Mouse (Mus musculus) urinary bladder, postnatal 14 days (tissue): ENCODE data around the gene Tecta.

Experiments
- DNase-seq: peaks from one replicate; pipeline ENCODE4 v3.0.0; 2021; ENCODE audit warnings: low spot score

The Tecta gene

GRCm38 (mm10) chr9:42320616-42321015 is 79.1 kb downstream of the Tecta start:
- no peak for DNase-seq

GRCm38 (mm10) chr9:42318455-42318987 is 81.2 kb downstream of the Tecta start:
- DNase-seq = no peak

DNA sequence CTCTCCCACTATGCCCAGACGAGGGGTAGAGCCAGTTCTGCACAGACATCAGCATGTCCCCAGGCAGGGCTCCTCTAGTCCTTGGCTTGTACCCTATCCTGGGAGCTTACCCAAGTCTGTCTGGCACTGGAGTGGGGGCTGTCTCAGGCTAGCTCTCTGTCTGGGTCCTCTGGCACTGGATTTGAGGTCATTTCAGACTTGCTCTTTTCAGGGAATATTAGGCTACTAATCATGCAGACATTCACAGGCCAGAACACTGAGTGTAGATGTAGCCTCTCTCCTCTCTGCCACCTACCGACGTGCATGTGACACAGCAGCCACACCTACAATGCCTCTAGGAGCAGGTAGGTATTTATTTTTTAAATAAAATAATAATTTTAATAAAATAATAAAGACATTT is 82.4 kb downstream of the Tecta start:
- no peak for DNase-seq

DNA sequence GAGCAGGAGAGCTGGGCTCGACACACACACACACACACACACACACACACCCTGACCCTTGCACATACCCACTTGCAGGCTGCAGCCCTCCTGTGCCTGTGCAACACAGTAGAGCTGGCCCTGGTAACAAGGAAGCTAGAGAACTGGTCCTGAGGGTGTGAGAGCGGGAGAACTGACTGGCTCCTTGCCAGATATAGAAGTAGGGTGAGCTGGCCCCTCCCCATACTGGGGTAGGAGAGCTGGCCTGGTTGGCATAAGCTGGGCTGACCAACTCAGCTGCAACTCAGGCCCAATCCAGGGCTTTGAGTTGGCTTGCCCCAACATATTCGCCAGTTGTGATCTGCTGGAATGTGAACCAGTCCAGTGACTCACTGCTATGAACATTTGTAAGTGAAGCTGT is 83.9 kb downstream of the Tecta start:
- DNase-seq = peak; percentile 77

- no peak for DNase-seq
Observed at GRCm38 (mm10) chr9:42314959-42315358, 84.8 kb downstream of the Tecta start.

- DNase-seq = no peak
Observed at GRCm38 (mm10) chr9:42314388-42314787, 85.3 kb downstream of the Tecta start.

GRCm38 (mm10) chr9:42313872-42314271 is 85.9 kb downstream of the Tecta start:
- no peak for DNase-seq

GRCm38 (mm10) chr9:42311311-42311710 is 88.4 kb downstream of the Tecta start:
- no peak for DNase-seq

DNA sequence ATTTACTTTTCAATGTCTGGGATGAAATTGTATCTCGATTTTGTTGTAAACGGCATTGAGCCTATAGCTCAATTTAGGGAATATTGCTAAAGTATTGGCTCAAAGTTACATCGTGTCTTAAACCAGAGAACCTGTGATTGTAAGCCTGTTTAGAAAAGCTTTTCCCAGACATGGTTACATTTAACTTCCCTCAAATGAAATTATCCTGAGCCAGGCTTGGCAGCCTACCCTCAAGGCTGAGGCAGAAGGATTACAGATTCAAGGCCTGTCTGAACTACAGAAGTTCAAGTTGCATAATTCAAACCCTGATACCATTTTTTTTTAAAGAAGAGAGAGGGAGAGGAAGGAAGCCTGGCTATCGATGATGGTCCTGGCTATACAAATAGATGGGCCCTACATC is 95.8 kb downstream of the Tecta start:
- no peak for DNase-seq

DNA sequence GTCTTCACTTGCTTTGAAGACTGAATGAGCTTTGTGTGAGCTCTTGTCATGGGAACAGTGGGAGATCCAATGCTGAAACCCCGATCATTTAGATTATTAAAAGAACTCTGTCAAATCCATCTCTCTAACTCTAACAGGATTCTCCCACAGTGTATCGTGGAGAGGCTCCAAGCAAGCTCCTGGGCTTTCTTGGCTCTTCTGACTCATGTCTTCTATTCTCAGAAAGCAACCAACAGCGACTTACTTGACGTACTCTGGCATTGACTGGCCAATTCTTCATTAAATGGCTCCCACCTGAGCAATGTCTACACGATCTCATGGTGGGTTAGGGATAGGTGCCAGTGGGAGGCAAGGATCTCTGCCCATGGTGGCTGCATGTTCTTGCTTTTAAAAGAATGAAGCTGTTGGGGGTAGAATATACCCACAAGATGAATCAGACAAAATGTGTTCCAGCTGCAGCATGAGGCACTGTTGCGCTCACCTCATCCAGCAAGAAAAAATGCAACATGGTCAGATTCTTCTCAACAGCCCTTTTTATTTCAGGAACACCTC is 98.6 kb downstream of the Tecta start:
- no peak for DNase-seq

DNA sequence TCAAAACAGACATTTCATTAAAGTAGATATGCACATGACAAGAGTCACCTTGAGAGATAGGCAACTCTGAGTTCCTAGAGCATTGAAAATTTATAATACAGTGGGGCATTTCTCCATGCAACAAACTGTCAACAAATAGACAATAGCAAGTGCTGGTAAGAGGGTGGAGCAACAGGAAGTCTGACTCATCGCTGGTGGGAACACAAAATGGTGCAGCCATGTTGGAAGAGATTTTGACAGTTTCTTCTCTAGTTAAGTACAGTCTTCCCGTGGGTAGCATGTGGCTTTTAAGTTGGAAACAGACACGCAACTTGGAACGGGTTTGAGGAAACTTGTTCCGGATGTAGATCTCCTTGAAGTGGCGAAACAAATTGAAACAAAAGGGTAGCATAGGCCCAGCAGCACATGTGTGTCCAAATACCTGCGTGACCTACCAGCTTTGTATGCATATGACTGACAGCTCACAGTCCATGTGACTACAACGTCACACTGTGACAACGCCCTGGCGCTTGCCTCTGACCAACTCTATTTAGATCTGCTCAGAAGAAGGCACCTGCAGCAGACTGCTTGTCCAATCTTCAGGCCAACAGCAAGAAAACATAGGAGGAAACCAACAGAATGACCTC is 103.3 kb downstream of the Tecta start:
- DNase-seq = no peak

- DNase-seq = no peak
Observed at GRCm38 (mm10) chr9:42294131-42294530, 105.6 kb downstream of the Tecta start.

DNA sequence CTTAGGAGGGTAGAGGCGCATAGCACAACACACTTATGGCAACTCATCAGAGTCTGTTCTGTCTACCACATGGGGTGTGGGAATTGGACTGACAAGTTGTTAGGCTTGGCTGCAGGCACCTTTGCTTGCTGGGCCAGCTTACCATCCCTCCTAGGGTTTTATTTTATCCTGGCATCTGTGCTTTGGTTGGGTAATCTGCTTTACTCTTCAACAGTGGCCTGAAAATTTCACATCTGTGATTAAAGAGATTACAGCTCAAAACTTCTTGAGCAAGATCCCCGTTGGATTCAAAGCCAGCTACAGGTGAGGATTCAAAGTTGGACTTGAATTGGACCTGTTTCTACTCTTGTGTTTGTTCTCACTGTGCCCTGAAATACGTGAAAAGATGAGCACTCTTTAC is 106.1 kb downstream of the Tecta start:
- DNase-seq = no peak

DNA sequence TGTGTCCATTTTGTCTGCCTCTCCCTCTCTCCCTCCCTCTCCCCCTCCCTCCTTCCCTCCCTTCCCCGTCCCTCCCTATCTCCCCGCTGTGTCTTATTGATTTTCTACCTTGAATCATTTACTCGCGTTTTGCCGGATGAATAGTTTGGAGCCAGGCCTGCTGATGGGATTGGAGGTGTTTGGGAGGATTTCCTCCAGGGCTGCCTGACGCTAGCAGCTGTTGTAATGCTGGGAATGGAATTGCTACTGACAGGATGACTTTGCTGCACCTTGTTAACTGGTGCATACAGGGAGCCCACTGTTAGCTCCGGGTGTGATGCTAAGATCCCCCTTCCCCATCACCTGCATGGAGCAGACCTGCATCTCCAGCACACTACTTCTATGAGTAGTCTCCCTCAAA is 106.7 kb downstream of the Tecta start:
- DNase-seq = no peak

- DNase-seq = no peak
Observed at GRCm38 (mm10) chr9:42279676-42280075, 120.1 kb downstream of the Tecta start.
